Mouse (Mus musculus): Measurements from ENCODE around the gene Slc35e3. TPM values are rescaled to one million over a fixed set of nuclear protein-coding genes. Genes with fewer than 3 reads are reported as not detected.
"Not testable (repeated sequence)": the region's sequence is repeated elsewhere in the genome, so short reads cannot be mapped to it uniquely, and the experiment has no call there.

Gene Slc35e3
- polyA plus RNA-seq, 1 experiment from 2014 or later = 22.4 TPM

DNA sequence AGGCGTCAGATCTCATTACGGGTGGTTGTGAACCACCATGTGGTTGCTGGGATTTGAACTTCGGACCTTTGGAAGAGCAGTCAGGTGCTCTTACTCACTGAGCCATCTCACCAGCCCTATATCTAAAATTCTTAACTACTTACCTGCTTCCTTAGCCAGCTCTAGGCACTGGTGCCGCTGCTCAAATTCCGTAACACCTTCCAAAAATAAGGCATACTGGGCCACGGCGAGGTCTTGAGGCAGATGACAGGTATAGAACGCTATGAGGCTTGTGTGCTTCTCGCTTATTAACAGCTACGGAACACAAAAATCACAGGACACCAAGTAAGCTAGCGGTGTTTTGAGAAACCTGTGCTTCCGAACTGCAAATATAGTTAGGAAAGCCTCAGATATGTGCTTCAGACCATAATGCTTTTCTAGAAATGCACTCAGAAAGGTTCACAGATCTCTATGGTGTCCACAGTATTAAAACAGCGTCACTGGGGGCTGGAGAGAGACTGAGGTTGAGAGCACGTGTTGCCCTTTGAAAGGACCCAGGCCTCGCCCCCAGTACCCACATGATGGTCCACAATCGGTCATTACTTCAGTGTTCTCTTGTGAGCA lies 17.5 kb upstream of the Slc35e3 start:
- 93% methylated on average over 16 of the region's 16 CpGs for WGBS
- Histone ChIP-seq H3K9me3 (no peaks in the 10 kb centered on the region), H3K36me3 (replicated peaks) (peaks cover 99% of the 10 kb centered on the region), H3K4me1 (no peaks in the 10 kb centered on the region), H3K27me3 (ENCODE audit: poor library complexity, severe bottlenecking) (no peaks in the 10 kb centered on the region), H3K27ac (no peak overlapping the region), H3K4me3 (no peak overlapping the region)
- DNase-seq (ENCODE audit: extremely low spot score, low spot score) = no peak

DNA sequence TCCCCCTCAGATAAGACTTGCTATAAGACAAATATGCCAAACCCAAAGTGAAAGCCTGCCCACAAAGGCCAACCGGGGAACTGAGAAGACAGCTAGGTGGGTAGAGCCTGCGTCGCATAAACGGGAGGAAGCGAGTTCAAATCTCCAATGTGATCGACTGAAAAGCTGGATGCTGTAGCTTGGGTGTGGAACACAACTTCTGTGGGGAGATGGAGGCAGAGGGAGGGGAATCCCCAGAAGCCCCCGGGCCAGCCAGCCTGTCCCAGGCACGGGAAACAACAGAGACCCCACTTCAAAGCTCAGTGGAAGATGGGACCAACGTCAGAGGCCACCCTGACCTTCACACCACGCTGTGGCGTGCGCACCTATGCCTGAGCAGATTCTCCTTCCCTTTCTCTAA lies 16.8 kb upstream of the Slc35e3 start:
- H3K27ac ChIP-seq = no peak overlapping the region
- no peak for DNase-seq (ENCODE audit: extremely low spot score, low spot score)
- no peaks in the 10 kb centered on the region for H3K27me3 ChIP-seq (ENCODE audit: poor library complexity, severe bottlenecking)
- peaks cover 99% of the 10 kb centered on the region for H3K36me3 ChIP-seq (replicated peaks)
- WGBS = 95% methylated on average over 12 of the region's 12 CpGs
- no peaks in the 10 kb centered on the region for H3K9me3 ChIP-seq
- H3K4me1 ChIP-seq = no peaks in the 10 kb centered on the region
- H3K4me3 ChIP-seq = no peak overlapping the region

DNA sequence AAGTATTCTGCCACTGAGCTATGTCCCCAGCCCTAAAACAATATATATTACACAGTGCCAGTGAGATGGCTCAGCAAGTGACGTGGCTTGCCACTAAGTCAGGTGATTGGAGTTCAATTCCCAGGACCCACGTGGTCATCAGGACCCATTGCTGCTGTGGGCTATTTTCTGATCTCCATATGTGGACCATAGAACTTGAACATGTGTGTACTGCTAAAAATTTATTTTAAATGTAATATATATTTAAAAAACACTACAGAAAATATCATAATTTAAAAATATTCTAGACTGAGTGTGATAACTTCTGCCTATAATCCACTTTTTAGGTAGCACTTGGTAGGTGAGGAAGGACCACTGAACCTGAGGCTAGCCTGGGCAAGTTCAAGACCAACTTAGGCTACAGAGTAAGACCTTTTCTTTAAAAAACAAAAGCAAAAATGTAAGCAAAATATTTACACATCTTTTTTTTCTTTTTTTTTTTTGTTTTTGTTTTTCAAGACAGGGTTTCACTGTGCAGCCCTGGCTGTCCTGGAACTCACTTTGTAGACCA lies 16.2 kb upstream of the Slc35e3 start:
- Histone ChIP-seq H3K27me3 (ENCODE audit: poor library complexity, severe bottlenecking) (no peaks in the 10 kb centered on the region), H3K27ac (no peak overlapping the region), H3K4me3 (no peak overlapping the region), H3K9me3 (no peaks in the 10 kb centered on the region), H3K4me1 (no peaks in the 10 kb centered on the region), H3K36me3 (replicated peaks) (peaks cover 99% of the 10 kb centered on the region)
- WGBS = 95% methylated on average over 2 of the region's 2 CpGs
- no peak for DNase-seq (ENCODE audit: extremely low spot score, low spot score)

DNA sequence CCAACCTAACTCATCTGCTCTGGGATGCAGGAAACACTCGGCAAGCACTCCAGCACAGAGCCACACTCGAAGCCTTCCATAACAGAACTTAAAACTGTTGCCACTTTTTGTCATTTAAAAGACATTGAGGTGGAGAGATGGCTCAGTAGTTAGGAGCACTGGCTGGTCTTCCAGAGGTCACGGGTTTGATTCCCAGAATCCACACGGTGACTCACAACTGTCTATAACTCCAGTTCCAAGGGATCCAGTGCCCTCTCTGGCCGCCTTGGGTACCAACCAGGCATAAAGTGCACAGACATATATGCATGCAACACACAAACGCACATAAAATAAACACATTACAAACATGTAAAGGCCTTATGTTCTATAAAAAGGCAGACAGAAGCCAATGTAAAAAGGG lies 15.4 kb upstream of the Slc35e3 start:
- H3K4me3 ChIP-seq = no peak overlapping the region
- DNase-seq (ENCODE audit: extremely low spot score, low spot score) = no peak
- peaks cover 100% of the 10 kb centered on the region for H3K36me3 ChIP-seq (replicated peaks)
- 93% methylated on average over 6 of the region's 6 CpGs for WGBS
- no peaks in the 10 kb centered on the region for H3K9me3 ChIP-seq
- no peak overlapping the region for H3K27ac ChIP-seq
- H3K4me1 ChIP-seq = no peaks in the 10 kb centered on the region
- H3K27me3 ChIP-seq (ENCODE audit: poor library complexity, severe bottlenecking) = no peaks in the 10 kb centered on the region

DNA sequence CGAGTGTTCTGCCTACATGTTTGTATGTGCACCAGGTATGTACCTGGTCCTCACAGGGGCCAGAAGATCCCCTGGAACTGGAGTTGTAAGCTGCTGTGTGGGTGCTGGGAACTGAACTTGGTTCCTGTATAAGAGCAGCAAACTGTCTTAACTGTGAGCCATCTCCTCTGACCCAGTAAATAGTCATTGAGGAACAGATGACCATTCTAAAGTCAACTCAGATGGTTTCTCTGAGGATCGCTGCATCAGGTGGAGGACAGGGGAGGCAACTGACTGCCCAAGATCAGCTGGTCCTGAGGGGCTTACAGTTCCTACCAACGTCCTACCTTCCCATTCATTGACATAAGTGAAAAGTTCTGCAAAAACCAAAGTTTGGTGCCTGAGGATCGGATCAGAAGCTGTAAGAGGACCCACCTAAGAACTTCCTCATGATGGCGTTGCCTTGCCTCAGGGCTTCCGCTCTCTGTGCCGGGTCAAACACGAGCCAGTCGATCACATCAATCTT lies 14.7 kb upstream of the Slc35e3 start:
- WGBS = 94% methylated on average over 9 of the region's 9 CpGs
- no peak for DNase-seq (ENCODE audit: extremely low spot score, low spot score)
- Histone ChIP-seq H3K27ac (no peak overlapping the region), H3K4me1 (no peaks in the 10 kb centered on the region), H3K27me3 (ENCODE audit: poor library complexity, severe bottlenecking) (no peaks in the 10 kb centered on the region), H3K36me3 (replicated peaks) (peaks cover 100% of the 10 kb centered on the region), H3K4me3 (no peak overlapping the region), H3K9me3 (no peaks in the 10 kb centered on the region)

DNA sequence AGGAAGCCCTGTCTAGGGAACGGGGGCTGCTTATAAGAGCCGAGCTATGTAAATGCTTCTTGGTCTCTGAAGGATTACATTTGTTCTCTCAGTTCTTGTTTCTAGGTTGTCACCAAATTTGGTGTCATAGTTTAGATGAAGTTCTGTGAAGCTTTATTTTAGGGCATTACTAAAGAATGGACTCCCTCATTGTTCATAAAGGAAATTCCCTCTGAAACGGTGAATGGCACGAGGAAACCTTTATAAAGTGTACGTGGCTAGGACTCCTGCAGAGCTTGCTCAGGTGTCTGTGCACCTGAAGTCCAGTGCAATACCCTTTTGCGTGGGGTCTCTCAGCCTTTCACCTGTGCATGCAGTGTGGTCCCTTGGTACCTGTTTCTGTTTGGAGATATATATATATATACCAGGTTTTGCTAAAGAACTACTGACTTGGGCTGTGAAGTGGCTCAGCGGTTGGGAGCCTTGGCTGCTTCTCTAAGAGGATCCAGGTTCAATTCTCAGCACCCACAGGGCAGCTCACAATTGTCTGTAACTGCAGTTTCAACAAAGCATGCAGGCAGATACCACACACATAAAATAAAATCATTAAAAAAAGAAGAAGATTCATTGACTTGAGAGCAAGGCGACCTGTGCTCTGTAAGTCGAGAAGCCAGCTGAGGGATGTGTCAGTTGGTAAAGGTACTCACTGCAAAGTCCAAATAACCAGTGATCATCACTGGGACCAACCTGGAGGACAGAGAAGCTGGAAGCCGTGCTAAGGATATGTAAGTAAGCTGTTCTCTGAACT lies 13.9 kb upstream of the Slc35e3 start:
- Histone ChIP-seq H3K9me3 (no peaks in the 10 kb centered on the region), H3K4me1 (no peaks in the 10 kb centered on the region), H3K4me3 (no peak overlapping the region), H3K36me3 (replicated peaks) (peaks cover 100% of the 10 kb centered on the region), H3K27me3 (ENCODE audit: poor library complexity, severe bottlenecking) (no peaks in the 10 kb centered on the region), H3K27ac (no peak overlapping the region)
- 95% methylated on average over 10 of the region's 10 CpGs for WGBS
- DNase-seq (ENCODE audit: extremely low spot score, low spot score) = no peak

DNA sequence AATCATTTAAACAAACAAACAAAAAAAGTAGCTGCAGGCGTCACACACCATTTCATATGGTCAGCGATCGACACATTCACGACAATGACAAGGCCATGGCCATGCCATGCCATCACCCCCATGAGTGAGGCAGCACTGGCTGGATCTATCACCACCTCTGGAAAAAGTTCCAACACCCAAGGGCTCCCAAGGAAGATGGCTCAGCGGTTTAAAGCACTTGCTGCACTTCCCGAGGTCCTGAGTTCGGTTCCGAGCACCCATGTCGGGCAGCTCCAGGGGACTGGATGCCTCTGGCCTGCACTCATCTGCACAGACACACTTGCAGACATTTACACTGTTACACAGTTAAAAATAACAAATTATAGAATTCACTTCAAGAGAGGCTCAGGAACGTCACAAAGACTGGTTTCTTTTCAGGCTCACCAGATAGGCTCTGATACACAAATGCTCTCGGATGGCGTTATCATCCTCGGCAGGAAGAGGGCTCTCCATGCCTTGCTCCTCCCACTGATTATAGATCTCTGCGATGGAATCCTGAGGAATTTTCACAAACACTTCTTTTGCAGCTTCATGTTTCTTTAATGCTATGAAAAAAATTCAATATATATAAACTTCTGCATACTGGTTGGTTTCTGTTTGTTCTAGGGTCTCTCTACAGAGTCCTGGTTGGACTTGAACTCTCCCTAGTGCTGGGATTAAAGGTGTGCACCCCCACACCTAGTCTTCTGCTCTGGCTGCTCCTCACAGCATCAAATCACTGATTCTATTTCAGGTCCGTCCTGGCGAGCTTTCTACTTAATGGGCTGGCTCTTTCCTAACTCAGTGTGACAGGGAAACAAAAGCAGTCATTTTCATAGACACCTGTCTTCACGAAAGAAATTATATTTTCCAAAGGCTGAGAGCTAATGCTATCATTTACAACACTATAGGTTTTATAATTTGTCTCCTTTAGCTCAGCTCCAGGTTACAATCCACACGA lies 12.9 kb upstream of the Slc35e3 start:
- H3K27me3 ChIP-seq (ENCODE audit: poor library complexity, severe bottlenecking) = no peaks in the 10 kb centered on the region
- H3K27ac ChIP-seq = no peak overlapping the region
- no peaks in the 10 kb centered on the region for H3K4me1 ChIP-seq
- H3K36me3 ChIP-seq (replicated peaks) = peaks cover 100% of the 10 kb centered on the region
- DNase-seq (ENCODE audit: extremely low spot score, low spot score) = no peak
- H3K4me3 ChIP-seq = no peak overlapping the region
- 93% methylated on average over 18 of the region's 18 CpGs for whole genome bisulfite sequencing
- no peaks in the 10 kb centered on the region for H3K9me3 ChIP-seq

DNA sequence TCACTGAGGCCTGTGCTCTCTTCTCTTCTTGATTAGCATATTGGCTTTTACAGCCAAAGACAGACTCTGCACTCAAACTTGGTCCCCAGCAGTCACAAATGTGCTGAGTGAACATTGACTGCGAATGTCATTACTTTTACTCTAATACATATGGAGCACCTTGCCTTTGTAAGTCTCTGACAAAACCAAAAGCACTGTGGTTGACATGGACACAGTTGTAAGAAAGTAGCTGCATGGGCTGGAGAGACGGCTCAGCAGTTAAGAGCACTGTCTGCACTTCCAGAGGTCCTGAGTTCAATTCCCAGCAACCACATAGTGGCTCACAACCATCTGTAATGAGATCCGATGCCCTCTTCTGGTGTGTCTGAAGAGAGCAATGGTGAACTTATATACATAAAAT lies 12.2 kb upstream of the Slc35e3 start:
- peaks cover 98% of the 10 kb centered on the region for H3K36me3 ChIP-seq (replicated peaks)
- H3K27ac ChIP-seq; H3K9me3 ChIP-seq; H3K4me1 ChIP-seq; DNase-seq (ENCODE audit: extremely low spot score, low spot score); H3K27me3 ChIP-seq (ENCODE audit: poor library complexity, severe bottlenecking); H3K4me3 ChIP-seq: not testable (repeated sequence)
- WGBS = 92% methylated on average over 3 of the region's 3 CpGs

DNA sequence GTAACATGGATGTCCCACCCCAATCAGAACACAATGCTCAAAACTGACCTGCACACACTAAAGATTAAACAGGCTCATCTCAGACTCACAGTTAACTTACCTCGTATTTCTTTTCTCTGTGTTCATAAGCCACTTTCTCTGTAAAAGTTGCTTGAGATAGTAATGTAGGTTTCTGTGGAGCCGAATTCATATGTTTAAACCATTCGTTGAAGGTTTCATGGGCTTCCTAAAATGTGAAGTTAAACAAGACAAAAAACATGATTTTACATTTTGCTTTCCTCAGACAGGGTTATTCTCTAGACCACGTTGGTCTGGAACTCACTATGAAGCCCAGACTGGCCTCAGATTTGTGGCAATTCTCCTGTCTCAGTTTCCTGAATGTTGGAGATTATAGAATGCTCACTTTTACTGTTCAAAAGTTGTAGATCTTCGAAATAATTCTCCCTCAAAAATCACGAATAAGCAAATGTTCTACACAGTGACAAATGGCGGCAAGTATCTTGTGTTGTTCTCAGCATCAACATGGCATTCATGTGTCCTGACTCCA lies 11.7 kb upstream of the Slc35e3 start:
- Histone ChIP-seq H3K9me3 (no peaks in the 10 kb centered on the region), H3K4me1 (no peaks in the 10 kb centered on the region), H3K27ac (no peak overlapping the region), H3K27me3 (ENCODE audit: poor library complexity, severe bottlenecking) (no peaks in the 10 kb centered on the region), H3K36me3 (replicated peaks) (peaks cover 98% of the 10 kb centered on the region), H3K4me3 (no peak overlapping the region)
- 93% methylated on average over 7 of the region's 7 CpGs for WGBS
- DNase-seq (ENCODE audit: extremely low spot score, low spot score) = no peak

DNA sequence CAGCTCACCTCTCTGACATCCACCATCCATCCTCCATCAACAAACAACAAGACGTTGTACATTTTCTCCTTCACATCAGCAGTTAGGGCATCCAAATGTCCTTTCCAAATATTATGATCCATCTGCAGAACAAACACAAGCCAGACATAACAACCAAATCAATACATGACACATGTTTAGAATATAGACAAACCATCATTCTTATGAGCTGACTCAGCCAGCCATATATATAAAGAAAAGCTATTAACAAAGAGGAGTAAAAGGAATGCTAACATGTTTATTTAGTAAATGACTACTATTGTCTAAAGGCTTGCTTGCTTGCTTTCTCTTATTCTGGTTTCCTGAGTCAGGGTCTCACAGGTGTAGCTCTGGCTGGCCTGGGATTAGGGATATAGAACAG lies 11.1 kb upstream of the Slc35e3 start:
- H3K27me3 ChIP-seq (ENCODE audit: poor library complexity, severe bottlenecking) = no peaks in the 10 kb centered on the region
- no peak overlapping the region for H3K4me3 ChIP-seq
- DNase-seq (ENCODE audit: extremely low spot score, low spot score) = no peak
- H3K36me3 ChIP-seq (replicated peaks) = peaks cover 98% of the 10 kb centered on the region
- WGBS = 95% methylated on average over 1 of the region's 1 CpGs
- H3K27ac ChIP-seq = no peak overlapping the region
- no peaks in the 10 kb centered on the region for H3K4me1 ChIP-seq
- no peaks in the 10 kb centered on the region for H3K9me3 ChIP-seq

DNA sequence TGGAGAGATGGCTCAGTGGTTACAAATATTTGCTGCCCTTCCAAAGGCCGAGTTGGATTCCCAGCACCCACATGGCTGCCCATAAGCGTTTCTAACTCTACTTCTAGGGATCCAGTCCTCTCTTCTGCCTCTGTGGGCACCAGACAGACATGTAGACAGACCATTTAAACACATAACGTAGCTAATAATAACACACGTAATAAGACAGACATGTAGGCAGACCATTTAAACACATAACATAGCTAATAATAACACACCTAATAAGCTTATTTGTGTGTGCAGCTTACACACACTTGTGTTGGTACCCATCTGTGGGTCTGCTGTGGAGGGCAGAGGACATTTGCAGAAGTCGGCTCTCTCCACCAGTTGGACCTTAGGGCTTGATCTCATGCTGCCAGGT lies 10.6 kb upstream of the Slc35e3 start:
- H3K36me3 ChIP-seq (replicated peaks) = peaks cover 98% of the 10 kb centered on the region
- H3K4me3 ChIP-seq = no peak overlapping the region
- H3K27ac ChIP-seq = no peak overlapping the region
- no peak for DNase-seq (ENCODE audit: extremely low spot score, low spot score)
- 93% methylated on average over 5 of the region's 5 CpGs for WGBS
- H3K9me3 ChIP-seq = no peaks in the 10 kb centered on the region
- H3K4me1 ChIP-seq = no peaks in the 10 kb centered on the region
- H3K27me3 ChIP-seq (ENCODE audit: poor library complexity, severe bottlenecking) = no peaks in the 10 kb centered on the region

DNA sequence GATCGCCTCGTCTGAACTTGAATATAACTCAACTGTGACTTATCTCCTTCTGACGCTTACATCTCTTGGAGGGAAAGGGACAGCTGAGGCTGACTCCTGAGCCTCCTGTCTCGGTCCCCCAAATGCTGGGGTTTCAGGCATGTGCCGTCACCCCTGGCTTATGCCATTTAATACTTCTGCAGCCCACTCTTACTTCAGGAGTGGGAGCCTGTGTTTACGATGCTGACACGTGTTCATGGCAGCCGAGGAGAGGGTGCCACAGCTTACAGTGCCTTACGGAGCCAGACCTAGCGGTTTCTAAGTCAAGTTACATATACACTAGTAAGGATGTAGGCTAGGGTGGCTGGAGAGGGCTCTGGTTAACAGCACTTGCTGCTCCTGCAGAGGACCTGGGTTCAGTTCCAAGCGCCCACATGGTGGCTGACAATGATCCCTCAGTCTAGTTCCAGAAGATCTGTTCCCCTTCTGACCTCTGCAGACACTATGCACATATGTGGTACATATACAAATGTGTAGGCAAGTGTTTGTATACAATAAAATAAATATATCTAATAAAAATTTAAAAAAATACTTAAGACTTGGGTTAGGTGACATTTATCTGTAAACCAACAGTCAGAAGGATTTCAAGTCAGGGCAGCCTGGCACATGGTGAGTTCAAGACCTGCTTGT lies 9.8 kb upstream of the Slc35e3 start:
- H3K36me3 ChIP-seq (replicated peaks) = peaks cover 98% of the 10 kb centered on the region
- H3K9me3 ChIP-seq = no peaks in the 10 kb centered on the region
- no peaks in the 10 kb centered on the region for H3K27me3 ChIP-seq (ENCODE audit: poor library complexity, severe bottlenecking)
- no peak overlapping the region for H3K27ac ChIP-seq
- no peak for DNase-seq (ENCODE audit: extremely low spot score, low spot score)
- no peaks in the 10 kb centered on the region for H3K4me1 ChIP-seq
- H3K4me3 ChIP-seq = no peak overlapping the region
- WGBS = 94% methylated on average over 11 of the region's 11 CpGs

All from forebrain, embryonic 10.5 days (tissue).